In the genomic region with DNA sequence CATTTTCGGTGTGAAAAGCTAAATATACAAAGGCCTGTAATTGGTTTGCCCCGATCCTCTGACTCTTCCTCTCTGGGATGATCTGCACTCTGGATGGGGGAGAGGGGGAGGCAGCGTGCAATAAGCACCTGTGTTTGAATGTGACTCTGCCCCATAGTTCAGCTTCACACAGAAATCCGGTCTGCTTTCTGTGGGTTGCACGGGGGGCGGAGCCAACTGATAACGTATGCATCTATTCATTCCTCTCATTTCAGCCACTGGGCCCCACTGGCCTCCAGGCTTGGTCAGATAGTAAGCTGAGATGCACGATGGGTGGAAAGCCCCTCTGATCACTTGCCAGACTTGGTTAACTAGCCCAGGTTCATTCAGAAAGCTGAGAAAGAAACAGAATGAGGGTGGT, we compare ENCODE assay signal across 11 mouse cellular contexts.
DNase-seq lines count a peak whose midpoint lies in the region; ATAC-seq lines count a peak whose summit lies in the region.
"Had no signal": no experiment of that assay in that cellular context is flagged by ENCODE, and none has a peak within 500 bp of the region (broad histone marks: within the 10 kb centered on the region; RNA-seq: fewer than 3 reads in every experiment).

No protein-coding gene starts in this region.

- H3K36me3 ChIP-seq in forebrain, embryonic 12.5 days (replicated peaks) = no peaks in the 10 kb centered on the region
- H3K36me3 ChIP-seq in forebrain, embryonic 15.5 days = no peaks in the 10 kb centered on the region
- H3K36me3 ChIP-seq: liver, embryonic 12.5 days; midbrain, embryonic 12.5 days had no signal

- no peak overlapping the region for H3K4me3 ChIP-seq in forebrain, embryonic 12.5 days (replicated peaks)
- no peak overlapping the region for H3K4me3 ChIP-seq in forebrain, embryonic 15.5 days
- H3K4me3 ChIP-seq: liver, embryonic 12.5 days; midbrain, embryonic 12.5 days had no signal

- intact Hi-C loops in left cerebral cortex, postnatal 10 days (cut with DNase I) = no loop called here

- 22% methylated on average over 8 of the region's 8 CpGs for WGBS in forebrain, embryonic 12.5 days
- 11% methylated on average over 8 of the region's 8 CpGs for WGBS in forebrain, embryonic 15.5 days

- H3K9me3 ChIP-seq in forebrain, embryonic 12.5 days = no peaks in the 10 kb centered on the region
- H3K9me3 ChIP-seq in forebrain, embryonic 15.5 days = no peaks in the 10 kb centered on the region
- H3K9me3 ChIP-seq: liver, embryonic 12.5 days; midbrain, embryonic 12.5 days had no signal

- H3K4me2 ChIP-seq in forebrain, embryonic 12.5 days = 0 out of 2 replicates have a peak overlapping the region, but pooled peaks have one; percentile 13
- no peak overlapping the region for H3K4me2 ChIP-seq in forebrain, embryonic 15.5 days (replicated peaks)
- H3K4me2 ChIP-seq: liver, embryonic 12.5 days; midbrain, embryonic 12.5 days had no signal

- DNase-seq in 3T3-L1 (ENCODE audit: low read depth, low spot score) = peak; percentile 94
- DNase-seq in embryo, embryonic 9.5 days (ENCODE audit: extremely low spot score) = peak; percentile 29
- peak; percentile 69 for DNase-seq in naive thymus-derived CD4-positive, alpha-beta T cell, adult 2 months (ENCODE audit: low read depth)
- DNase-seq in left cerebral cortex, postnatal 10 days (ENCODE audit: extremely low spot score in 1 of 2, low spot score in 2 of 2) = no peak
- no peak for DNase-seq in spleen, postnatal 4 days (ENCODE audit: low spot score in 2 of 2)
- DNase-seq in adrenal gland, adult 18-20 months (ENCODE audit: low spot score in 2 of 2) = no peak
- DNase-seq: cerebellum, adult 11-12 months had no signal

- H3K27ac ChIP-seq in forebrain, embryonic 12.5 days = no peak overlapping the region
- no peak overlapping the region for H3K27ac ChIP-seq in forebrain, embryonic 15.5 days (replicated peaks)
- H3K27ac ChIP-seq: liver, embryonic 12.5 days; midbrain, embryonic 12.5 days had no signal

- H3K4me1 ChIP-seq in forebrain, embryonic 12.5 days = peaks cover 35% of the 10 kb centered on the region
- peaks cover 10% of the 10 kb centered on the region for H3K4me1 ChIP-seq in forebrain, embryonic 15.5 days
- H3K4me1 ChIP-seq: liver, embryonic 12.5 days had no signal

- ATAC-seq in forebrain, embryonic 12.5 days (ENCODE audit: low FRiP score) = 0 out of 2 replicates have a peak, but pooled peaks have one; percentile 36
- no peak for ATAC-seq in forebrain, embryonic 15.5 days (replicated peaks)
- ATAC-seq: liver, embryonic 12.5 days had no signal

- no peak overlapping the region for H3K9ac ChIP-seq in forebrain, embryonic 12.5 days
- H3K9ac ChIP-seq in forebrain, embryonic 15.5 days (replicated peaks) = no peak overlapping the region
- H3K9ac ChIP-seq: liver, embryonic 12.5 days; midbrain, embryonic 12.5 days had no signal

- H3K27me3 ChIP-seq in forebrain, embryonic 12.5 days = peaks cover 5% of the 10 kb centered on the region; the same call in 1 of the 2 replicates
- no peaks in the 10 kb centered on the region for H3K27me3 ChIP-seq in forebrain, embryonic 15.5 days
- H3K27me3 ChIP-seq: liver, embryonic 12.5 days; midbrain, embryonic 12.5 days had no signal

Comparison
In these comparisons a context has a peak if more than half of its experiments do, and no peak if none do; other contexts are left out.
1. DNase-seq: peak in 3T3-L1 (single experiment), embryo, embryonic 9.5 days (single experiment) and naive thymus-derived CD4-positive, alpha-beta T cell, adult 2 months (single experiment); none in left cerebral cortex, postnatal 10 days (0 of 2), spleen, postnatal 4 days (0 of 2) and adrenal gland, adult 18-20 months (0 of 2).